17 mouse cellular contexts compared by ENCODE assay signal in genomic region chr9:28855826-28856225, GRCm38 (mm10).
"Had no signal": no experiment of that assay in that cellular context is flagged by ENCODE, and none has a peak within 500 bp of the region (broad histone marks: within the 10 kb centered on the region; RNA-seq: fewer than 3 reads in every experiment).

No protein-coding gene starts in this region.

- H3K36me3 ChIP-seq: limb, embryonic 15.5 days; liver, embryonic 12.5 days; midbrain, embryonic 15.5 days; neural tube, embryonic 13.5 days had no signal

- H3K9ac ChIP-seq: limb, embryonic 15.5 days; liver, embryonic 12.5 days; lung, embryonic 14.5 days; midbrain, embryonic 15.5 days; neural tube, embryonic 13.5 days had no signal

- H3K9me3 ChIP-seq: limb, embryonic 15.5 days; liver, embryonic 12.5 days; midbrain, embryonic 15.5 days; neural tube, embryonic 13.5 days had no signal

- H3K27ac ChIP-seq: kidney, postnatal 0 days; layer of hippocampus, adult 2 months; limb, embryonic 15.5 days; liver, embryonic 12.5 days; midbrain, embryonic 15.5 days; neural tube, embryonic 13.5 days had no signal

- DNase-seq: kidney, adult 11 months; kidney, adult 9 months; kidney, postnatal 36 days; lung, embryonic 14.5 days; lung, postnatal 10 days; lung, postnatal 4 days; retina, postnatal 1 day; right cerebral cortex, postnatal 25 days; thymus, postnatal 4 days had no signal

- H3K4me2 ChIP-seq: limb, embryonic 15.5 days; liver, embryonic 12.5 days; lung, embryonic 14.5 days; midbrain, embryonic 11.5 days; midbrain, embryonic 15.5 days; neural tube, embryonic 13.5 days had no signal

- H3K4me1 ChIP-seq: limb, embryonic 15.5 days; liver, embryonic 12.5 days; megakaryocyte, embryonic 14.5 days; midbrain, embryonic 15.5 days; neural tube, embryonic 13.5 days had no signal

- ATAC-seq: liver, embryonic 12.5 days; midbrain, embryonic 15.5 days had no signal

- H3K4me3 ChIP-seq: layer of hippocampus, adult 2 months; limb, embryonic 15.5 days; liver, embryonic 12.5 days; megakaryocyte, embryonic 14.5 days; midbrain, embryonic 15.5 days; neural tube, embryonic 13.5 days had no signal

- H3K27me3 ChIP-seq: limb, embryonic 15.5 days; liver, embryonic 12.5 days; megakaryocyte, embryonic 14.5 days; midbrain, embryonic 15.5 days; neural tube, embryonic 13.5 days had no signal
